Mouse (Mus musculus) spleen, adult 12 weeks (tissue): ENCODE data around the gene Mybpc2.

Experiments used
- DNase-seq: peaks from one replicate; pipeline ENCODE4 v3.0.0; 2022; ENCODE audit warnings: low spot score

Mybpc2 gene

GRCm38 (mm10) chr7:44546274-44546673, 21.8 kb upstream of the Mybpc2 start:
- DNase-seq = no peak

DNA sequence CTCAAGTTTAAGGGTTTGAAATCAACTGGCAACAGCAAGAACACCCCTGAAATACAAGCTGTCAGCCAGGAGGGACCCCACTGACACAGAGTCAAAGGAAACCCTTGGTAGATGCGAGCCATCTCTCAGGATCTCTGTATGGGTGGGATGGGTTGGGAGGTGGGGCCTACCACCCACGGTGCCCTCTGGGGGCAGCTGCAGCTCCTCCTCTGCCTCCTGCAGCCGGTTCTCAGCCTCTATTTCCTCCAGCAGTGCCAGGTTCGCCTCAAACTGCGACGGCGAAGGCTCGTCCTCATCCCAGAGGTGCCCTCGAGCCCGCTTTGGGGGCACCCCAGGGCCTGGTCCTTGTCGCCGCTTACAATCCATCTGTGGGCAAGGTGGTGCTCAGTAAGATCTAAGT, 18.6 kb upstream of the Mybpc2 start:
- no peak for DNase-seq

DNA sequence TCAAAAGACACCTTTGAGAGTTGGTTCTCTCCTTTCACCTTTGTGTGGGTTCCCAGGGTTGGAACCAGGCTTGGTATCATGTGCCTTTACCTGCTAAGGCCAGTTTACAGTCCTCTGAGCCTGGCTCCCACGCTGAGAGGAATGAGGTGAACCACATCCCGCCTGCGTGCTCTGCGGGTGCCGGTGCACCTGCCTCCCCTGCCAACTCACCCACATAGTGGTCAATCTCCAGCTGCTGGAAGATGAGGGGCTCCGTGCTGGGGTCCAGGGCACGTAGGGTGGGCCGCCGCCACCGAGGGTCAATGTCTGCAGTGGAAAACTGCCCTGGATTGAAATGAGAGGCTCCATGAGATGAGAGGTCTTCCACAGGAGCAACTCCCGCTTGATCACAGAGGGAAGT, 18.1 kb upstream of the Mybpc2 start:
- no peak for DNase-seq

DNA sequence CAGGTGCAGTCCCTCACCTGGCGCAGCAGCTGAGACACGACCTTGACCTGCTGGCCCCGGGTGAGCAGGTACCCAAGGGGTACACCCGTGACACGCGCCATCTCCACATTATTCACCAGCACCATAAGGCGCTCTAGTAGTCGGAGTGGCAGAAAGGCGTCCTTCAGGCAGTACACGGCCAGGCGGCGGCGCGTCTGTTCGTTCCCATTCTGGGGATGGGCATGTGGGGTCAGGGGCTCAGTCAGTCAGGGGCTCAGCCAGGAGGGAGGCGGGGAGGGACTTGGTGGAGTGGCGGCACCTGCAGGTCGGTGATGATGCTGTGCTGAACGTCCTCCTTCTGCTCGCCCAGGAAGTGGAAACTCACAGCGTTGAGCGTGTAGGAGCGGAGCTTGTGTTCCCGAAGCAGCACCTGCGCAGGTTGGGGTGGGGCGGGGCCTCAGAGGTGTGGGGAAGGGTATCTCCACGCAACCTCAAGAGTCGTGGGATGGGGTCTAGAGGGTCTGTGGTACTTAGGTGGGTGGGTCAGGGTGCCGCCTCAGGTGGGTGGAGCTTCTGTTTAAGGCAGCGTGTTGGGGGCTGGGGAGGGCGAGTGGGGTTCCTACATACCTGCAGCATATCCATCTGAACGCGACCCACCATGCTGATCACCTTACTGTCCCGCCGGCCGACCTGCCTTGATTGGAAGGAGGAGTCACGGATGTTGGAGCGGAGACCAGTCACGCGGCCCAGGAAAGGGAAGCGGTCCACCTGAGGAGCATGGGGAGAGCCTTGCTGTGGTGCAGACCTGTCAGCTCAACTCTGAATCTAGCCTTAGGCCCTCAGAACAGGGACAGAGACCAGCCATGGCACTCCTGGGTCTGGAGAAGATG, 14.5 kb upstream of the Mybpc2 start:
- no peak for DNase-seq

GRCm38 (mm10) chr7:44537496-44537895, 13.0 kb upstream of the Mybpc2 start:
- no peak for DNase-seq

GRCm38 (mm10) chr7:44537009-44537408, 12.6 kb upstream of the Mybpc2 start:
- no peak for DNase-seq

DNA sequence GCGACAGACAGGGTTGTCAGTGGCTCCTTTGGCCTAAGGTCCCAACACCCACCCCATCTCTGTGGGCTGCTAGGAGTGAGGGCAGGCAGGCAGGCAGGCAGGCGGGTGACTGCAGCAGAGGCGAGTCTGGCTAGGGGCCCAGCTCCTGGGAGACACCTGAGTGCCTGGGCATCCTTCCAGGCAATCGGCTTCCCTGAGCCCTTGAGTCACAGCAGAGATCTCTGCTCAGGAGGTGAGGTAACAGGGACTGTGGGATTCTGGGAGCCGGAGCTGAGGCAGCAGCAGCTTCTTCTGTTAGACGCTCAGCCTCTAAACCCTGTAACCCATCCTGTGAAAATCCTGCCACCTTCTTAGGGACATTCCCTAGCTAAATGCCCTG, 12.1 kb upstream of the Mybpc2 start:
- DNase-seq = no peak

- no peak for DNase-seq
Measured at GRCm38 (mm10) chr7:44535657-44536589, 11.5 kb upstream of the Mybpc2 start.

DNA sequence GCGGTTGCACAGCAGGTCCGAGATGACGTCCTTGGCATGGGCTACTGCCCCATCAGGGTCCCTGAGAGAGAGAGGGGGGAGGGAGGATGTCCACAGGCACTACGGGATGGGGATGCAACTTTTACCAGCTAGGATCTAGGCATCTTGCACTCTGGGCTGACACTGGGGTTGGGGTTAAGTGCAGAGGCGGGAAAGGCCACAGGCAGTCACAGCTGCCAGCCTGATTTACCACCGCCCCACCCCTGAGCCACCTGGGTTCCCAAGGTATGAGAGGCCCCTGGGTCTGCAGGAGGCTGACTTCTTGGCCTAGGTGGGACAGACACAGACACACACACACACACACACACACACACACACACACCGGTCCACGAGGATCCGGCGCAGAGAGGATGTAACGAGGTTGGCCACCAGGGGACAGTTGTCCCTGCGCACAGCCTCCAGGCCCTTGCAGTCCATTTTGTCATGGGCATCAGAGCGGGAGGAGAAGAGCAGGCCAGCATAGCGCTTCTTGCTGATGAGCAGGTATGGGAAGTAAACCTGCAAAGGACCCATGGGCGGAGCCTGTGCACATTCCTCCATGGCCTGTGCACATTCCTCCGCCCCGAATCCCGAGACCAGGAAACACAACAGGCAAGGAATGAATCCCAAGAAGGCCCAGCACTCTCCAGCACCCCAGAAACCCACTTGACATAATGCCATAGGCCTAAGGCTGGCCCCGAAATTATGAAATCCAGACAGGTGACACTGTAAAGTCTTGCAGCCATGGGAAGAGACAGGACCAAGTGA, 10.4 kb upstream of the Mybpc2 start:
- DNase-seq = no peak

GRCm38 (mm10) chr7:44534242-44534641, 9.8 kb upstream of the Mybpc2 start:
- peak; percentile 62 for DNase-seq

GRCm38 (mm10) chr7:44533746-44534045, 9.2 kb upstream of the Mybpc2 start:
- no peak for DNase-seq

DNA sequence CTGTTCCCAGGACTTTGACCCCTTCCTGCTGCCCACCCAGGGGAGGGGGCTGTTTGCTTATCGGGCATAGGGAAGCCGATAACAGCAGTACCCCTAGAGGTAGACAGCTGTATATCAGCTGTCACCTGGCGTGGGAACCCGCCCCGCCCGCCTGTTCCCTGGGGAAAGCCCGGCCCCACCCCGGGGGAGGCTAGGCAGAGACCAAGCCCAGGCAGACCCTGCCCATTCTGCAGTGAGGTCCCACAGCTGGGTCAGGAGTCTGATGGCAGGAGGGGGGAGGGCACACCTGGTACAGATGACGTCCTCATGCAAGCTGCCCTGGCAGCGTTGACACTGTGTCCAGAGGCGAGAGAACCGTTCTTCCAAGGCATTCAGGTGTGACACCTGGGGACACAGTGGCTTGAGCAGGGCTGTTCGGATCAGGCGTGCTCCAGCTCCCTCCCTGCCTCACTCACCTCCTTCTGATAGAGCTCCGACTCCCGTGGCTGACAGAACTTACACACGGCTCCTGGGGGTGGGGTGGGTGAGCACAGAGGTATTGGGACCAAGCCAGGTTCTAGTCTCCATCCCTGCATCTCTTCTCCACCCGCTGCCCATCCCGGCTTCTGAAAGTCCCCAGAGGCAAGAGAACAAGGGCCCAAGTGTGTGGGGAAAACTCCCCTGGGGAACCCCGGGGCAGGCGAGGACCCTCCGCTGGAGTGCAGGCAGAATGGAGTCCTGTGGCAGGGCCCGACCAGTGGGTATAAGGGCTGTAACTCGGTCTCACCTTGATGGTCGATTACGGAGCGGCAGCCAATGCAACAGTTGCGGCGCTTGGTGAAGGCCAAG, 8.7 kb upstream of the Mybpc2 start:
- no peak for DNase-seq

- no peak for DNase-seq
Measured at GRCm38 (mm10) chr7:44531946-44532732, 7.7 kb upstream of the Mybpc2 start, which contains the start of gene Spib. TSS of gene Spib (minus strand) at chr7:44532071.

GRCm38 (mm10) chr7:44531207-44531606, 6.8 kb upstream of the Mybpc2 start:
- no peak for DNase-seq

DNA sequence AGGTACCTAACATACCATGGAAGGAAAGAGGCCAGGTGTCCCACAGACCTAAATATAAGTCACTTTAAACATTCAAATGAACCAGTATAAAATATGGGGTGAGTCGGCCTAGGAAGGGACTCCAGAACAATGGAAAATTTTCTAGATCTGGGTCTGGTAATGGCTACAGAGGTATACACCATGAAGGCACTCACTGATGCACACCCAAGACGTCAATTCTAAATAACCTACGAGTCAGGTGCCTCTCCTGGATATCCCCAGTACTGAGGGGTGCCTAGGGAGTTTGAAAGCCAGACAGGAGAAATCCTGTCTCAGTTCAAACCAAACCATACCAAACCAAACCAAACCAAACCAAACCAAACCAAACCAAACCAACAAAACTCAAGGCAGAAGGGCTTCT, 6.1 kb upstream of the Mybpc2 start:
- DNase-seq = no peak

- DNase-seq = no peak
Measured at GRCm38 (mm10) chr7:44529518-44529917, 5.1 kb upstream of the Mybpc2 start.

- DNase-seq = no peak
Measured at GRCm38 (mm10) chr7:44527483-44528398, 3.3 kb upstream of the Mybpc2 start.

DNA sequence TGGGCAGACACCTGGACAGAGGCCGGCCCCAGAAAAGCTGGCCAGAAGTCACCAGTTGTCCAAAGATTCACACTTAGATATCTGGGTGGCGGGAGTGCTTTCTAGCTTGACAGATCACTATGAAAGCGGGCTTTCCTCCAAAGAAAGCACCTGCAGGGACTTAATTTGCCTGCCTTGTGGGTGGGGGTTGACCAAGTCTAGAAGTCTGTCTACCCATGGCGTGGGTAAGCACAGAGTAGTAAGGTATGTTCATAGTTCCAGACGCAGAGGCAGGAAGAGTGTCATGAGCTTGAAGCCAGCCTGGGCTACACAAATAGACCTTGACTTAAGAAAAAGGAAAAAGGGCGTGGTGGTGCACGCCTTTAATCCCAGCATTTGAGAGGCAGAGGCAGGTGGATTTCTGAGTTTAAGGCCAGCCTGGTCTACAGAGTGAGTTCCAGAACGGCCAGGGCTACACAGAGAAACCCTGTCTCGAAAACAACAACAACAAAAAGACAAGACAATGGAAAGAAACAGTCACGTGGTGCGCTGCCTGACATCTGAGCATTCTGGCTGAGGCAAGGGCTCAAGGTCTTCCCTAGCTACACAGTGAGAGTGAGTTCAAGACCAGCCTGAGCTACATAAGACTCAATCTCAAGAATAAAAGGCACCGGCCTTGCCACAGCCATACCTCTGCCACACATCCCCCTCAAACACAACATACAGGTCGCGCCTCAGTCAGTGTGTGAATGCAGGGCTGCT, 2.1 kb upstream of the Mybpc2 start:
- no peak for DNase-seq
